Mouse (Mus musculus) stomach, embryonic 14.5 days (tissue): ENCODE data around the gene Nkx2-2. TPM values are rescaled to one million over a fixed set of nuclear protein-coding genes. Genes with fewer than 3 reads are reported as not detected.
A peak's percentile ranks its signal among the peaks of the same experiment; 100 is the strongest.

ENCODE experiments used
- ATAC-seq: fragments of 200-750 bp; cut with Nextera tagmentation; 2 replicates; pipeline ENCODE4 v1.8.0; 2017; ENCODE audit warnings: low read depth, moderate TSS enrichment; ENCODE audit not compliant: insufficient number of reproducible peaks, insufficient read depth, low FRiP score
- H3K27ac ChIP-seq: fragments of 300-500 bp; sonication (generic); 2 replicates; pipeline ENCODE4 v1.5.1; 2014; ENCODE audit warnings: mild to moderate bottlenecking, low read length, moderate library complexity, mixed read lengths
- H3K27me3 ChIP-seq: fragments of 300-500 bp; sonication (generic); 2 replicates; pipeline ENCODE4 v1.6.1; 2014; ENCODE audit warnings: low read length, control low read depth, mixed read lengths; ENCODE audit not compliant: control insufficient read depth, insufficient read depth
- H3K36me3 ChIP-seq: fragments of 300-500 bp; sonication (generic); 2 replicates; pipeline ENCODE4 v1.6.1; 2014; ENCODE audit warnings: mild to moderate bottlenecking, control low read depth, low read length, moderate library complexity, mixed read lengths; ENCODE audit not compliant: control insufficient read depth, insufficient read depth
- H3K4me1 ChIP-seq: fragments of 300-500 bp; sonication (generic); 2 replicates; pipeline ENCODE4 v1.6.1; 2014; ENCODE audit warnings: low read length, control low read depth, mixed read lengths; ENCODE audit not compliant: control insufficient read depth, insufficient read depth
- H3K4me2 ChIP-seq: fragments of 300-500 bp; sonication (generic); replicated peaks from 2 replicates; pipeline ENCODE4 v1.6.1; 2014; ENCODE audit warnings: low read depth, low read length, control low read depth
- H3K4me3 ChIP-seq: fragments of 300-500 bp; sonication (generic); 2 replicates; pipeline ENCODE4 v1.5.1; 2014; ENCODE audit warnings: low read depth, low read length, control low read depth
- H3K9ac ChIP-seq: fragments of 300-500 bp; sonication (generic); replicated peaks from 2 replicates; pipeline ENCODE4 v1.6.1; 2014; ENCODE audit warnings: low read depth, mild to moderate bottlenecking, control low read depth, low read length, moderate library complexity, mixed read lengths
- H3K9me3 ChIP-seq: fragments of 300-500 bp; sonication (generic); 2 replicates; pipeline ENCODE4 v1.6.1; 2016; ENCODE audit warnings: low read depth, low read length, control low read depth; ENCODE audit not compliant: control insufficient read depth
- WGBS: fragments of 180-500 bp; shearing (Covaris S2); extraction: QIAGEN DNeasy Blood & Tissue Kit; methylation state at CpG from one replicate; pipeline ENCODE4 v1.1.7; 2014; 5-methylcytosine and 5-hydroxymethylcytosine counted together
- polyA plus RNA-seq: library from polyadenylated mRNA; unstranded; fragments of >200 nt; fragmentation: Nextera tagmentation; extraction: Ambion mirVana; gene quantifications from 2 replicates; pipeline ENCODE4 v1.2.1, GENCODE M21; 2014

Nkx2-2 gene
- polyA plus RNA-seq, 1 experiment from 2014 or later = 0.14 TPM

- no peaks in the 10 kb centered on the region for H3K9me3 ChIP-seq
- no peak for ATAC-seq
- H3K4me2 ChIP-seq = no peak overlapping the region
- H3K36me3 ChIP-seq = no peaks in the 10 kb centered on the region
- H3K9ac ChIP-seq = no peak overlapping the region
- H3K4me1 ChIP-seq = peaks cover 9% of the 10 kb centered on the region; the same call in 1 of the 2 replicates
- no peak overlapping the region for H3K27ac ChIP-seq
- no peak overlapping the region for H3K4me3 ChIP-seq
- peaks cover 77% of the 10 kb centered on the region for H3K27me3 ChIP-seq
- WGBS = 2% methylated on average over 28 of the region's 28 CpGs
Observed at GRCm38 (mm10) chr2:147189546-147190315, 4.3 kb downstream of the Nkx2-2 start.

- no peak for ATAC-seq
Observed at GRCm38 (mm10) chr2:147188871-147189545, 5.0 kb downstream of the Nkx2-2 start.

GRCm38 (mm10) chr2:147188074-147188700 lies 5.9 kb downstream of the Nkx2-2 start:
- Histone ChIP-seq H3K27me3 (peaks cover 72% of the 10 kb centered on the region), H3K4me3 (no peak overlapping the region), H3K9ac (no peak overlapping the region), H3K36me3 (no peaks in the 10 kb centered on the region), H3K9me3 (no peaks in the 10 kb centered on the region), H3K4me1 (peaks cover 4% of the 10 kb centered on the region; the same call in 1 of the 2 replicates), H3K4me2 (no peak overlapping the region), H3K27ac (no peak overlapping the region)
- no peak for ATAC-seq
- WGBS = 1% methylated on average over 28 of the region's 28 CpGs

More at GRCm38 (mm10) chr2:147188871-147189545, 5.0 kb downstream of the Nkx2-2 start:
- H3K4me2 ChIP-seq = no peak overlapping the region
- H3K4me1 ChIP-seq = peaks cover 6% of the 10 kb centered on the region; the same call in 1 of the 2 replicates
- peaks cover 76% of the 10 kb centered on the region for H3K27me3 ChIP-seq
- H3K36me3 ChIP-seq = no peaks in the 10 kb centered on the region
- no peaks in the 10 kb centered on the region for H3K9me3 ChIP-seq
- no peak overlapping the region for H3K9ac ChIP-seq
- H3K4me3 ChIP-seq = no peak overlapping the region
- 6% methylated on average over 11 of the region's 11 CpGs for WGBS
- H3K27ac ChIP-seq = no peak overlapping the region

GRCm38 (mm10) chr2:147187061-147187870 lies 6.8 kb downstream of the Nkx2-2 start:
- no peak overlapping the region for H3K4me3 ChIP-seq
- H3K4me1 ChIP-seq = peaks cover 4% of the 10 kb centered on the region; the same call in 1 of the 2 replicates
- no peak overlapping the region for H3K27ac ChIP-seq
- ATAC-seq = no peak
- no peak overlapping the region for H3K9ac ChIP-seq
- WGBS = 1% methylated on average over 32 of the region's 33 CpGs
- peaks cover 72% of the 10 kb centered on the region for H3K27me3 ChIP-seq
- H3K36me3 ChIP-seq = no peaks in the 10 kb centered on the region
- H3K4me2 ChIP-seq = no peak overlapping the region
- no peaks in the 10 kb centered on the region for H3K9me3 ChIP-seq

- Histone ChIP-seq H3K36me3 (no peaks in the 10 kb centered on the region), H3K27ac (no peak overlapping the region), H3K4me1 (peaks cover 4% of the 10 kb centered on the region; the same call in 1 of the 2 replicates), H3K27me3 (peaks cover 73% of the 10 kb centered on the region), H3K9ac (no peak overlapping the region), H3K4me2 (no peak overlapping the region), H3K9me3 (no peaks in the 10 kb centered on the region), H3K4me3 (no peak overlapping the region)
- no peak for ATAC-seq
- WGBS = 1% methylated on average over 25 of the region's 25 CpGs
Observed at GRCm38 (mm10) chr2:147186261-147186681, 7.8 kb downstream of the Nkx2-2 start.

- H3K27me3 ChIP-seq = peaks cover 73% of the 10 kb centered on the region
- no peak for ATAC-seq
- no peaks in the 10 kb centered on the region for H3K9me3 ChIP-seq
- no peak overlapping the region for H3K9ac ChIP-seq
- 1% methylated on average over 23 of the region's 23 CpGs for WGBS
- H3K27ac ChIP-seq = no peak overlapping the region
- H3K36me3 ChIP-seq = no peaks in the 10 kb centered on the region
- peak overlapping the region; percentile 15; the same call in 1 of the 2 replicates for H3K4me3 ChIP-seq
- peaks cover 4% of the 10 kb centered on the region; the same call in 1 of the 2 replicates for H3K4me1 ChIP-seq
- peak overlapping the region; percentile 17; the same call in 1 of the 2 replicates for H3K4me2 ChIP-seq
Observed at GRCm38 (mm10) chr2:147185561-147185960, 8.5 kb downstream of the Nkx2-2 start.

- no peak for ATAC-seq
- under 1% methylated on average over 65 of the region's 65 CpGs for WGBS
Observed at GRCm38 (mm10) chr2:147184071-147184990, 9.7 kb downstream of the Nkx2-2 start.

More at GRCm38 (mm10) chr2:147184071-147184990, 9.7 kb downstream of the Nkx2-2 start:
- no peaks in the 10 kb centered on the region for H3K36me3 ChIP-seq
- H3K27me3 ChIP-seq = peaks cover 74% of the 10 kb centered on the region
- H3K4me1 ChIP-seq = peaks cover 4% of the 10 kb centered on the region; the same call in 1 of the 2 replicates
- no peak overlapping the region; the same call in 1 of the 2 replicates for H3K9ac ChIP-seq
- H3K4me2 ChIP-seq = peak overlapping the region; percentile 39
- H3K4me3 ChIP-seq = peak overlapping the region; percentile 18
- H3K27ac ChIP-seq = no peak overlapping the region
- no peaks in the 10 kb centered on the region for H3K9me3 ChIP-seq
